Mouse (Mus musculus) heart, postnatal 0 days (tissue): ENCODE measurements at regions not wholly inside any gene's neighbourhood (a gene's known extent, or its start where the extent isn't known, plus 50 kb on each side); places are given as distances from the start of the nearest gene placed in this dataset.

ENCODE experiments used
- ATAC-seq: fragments of 200-750 bp; cut with Nextera tagmentation; 2 replicates; pipeline ENCODE4 v1.8.0; 2017; ENCODE audit warnings: low read depth, moderate number of reproducible peaks, moderate library complexity; ENCODE audit not compliant: insufficient read depth
- DNase-seq: peaks from one replicate; pipeline ENCODE4 v3.0.0-alpha.2; 2016; ENCODE audit warnings: low spot score
- H3K27ac ChIP-seq: fragments of 300-500 bp; sonication (generic); 2 replicates; pipeline ENCODE4 v1.5.1; 2014; ENCODE audit warnings: low read depth, mild to moderate bottlenecking
- H3K27me3 ChIP-seq: fragments of 300-500 bp; sonication (generic); 2 replicates; pipeline ENCODE4 v1.6.1; 2014; ENCODE audit warnings: low read length, mixed read lengths; ENCODE audit not compliant: control insufficient read depth, insufficient read depth
- H3K36me3 ChIP-seq: fragments of 300-500 bp; sonication (generic); replicated peaks from 2 replicates; pipeline ENCODE4 v1.6.1; 2014; ENCODE audit warnings: low read length, mixed read lengths; ENCODE audit not compliant: control insufficient read depth, insufficient read depth
- H3K4me1 ChIP-seq: fragments of 300-500 bp; sonication (generic); 2 replicates; pipeline ENCODE4 v1.6.1; 2014; ENCODE audit warnings: antibody characterized with exemption; ENCODE audit not compliant: control insufficient read depth, insufficient read depth
- H3K4me2 ChIP-seq: fragments of 300-500 bp; sonication (generic); 2 replicates; pipeline ENCODE4 v1.6.1; 2014; ENCODE audit warnings: low read depth, mild to moderate bottlenecking, low read length, moderate library complexity
- H3K4me3 ChIP-seq: fragments of 300-500 bp; sonication (generic); 2 replicates; pipeline ENCODE4 v1.5.1; 2014; ENCODE audit warnings: low read depth, low read length
- H3K9ac ChIP-seq: fragments of 300-500 bp; sonication (generic); replicated peaks from 2 replicates; pipeline ENCODE4 v1.6.1; 2014; ENCODE audit warnings: low read depth, low read length, mixed read lengths
- H3K9me3 ChIP-seq: fragments of 300-500 bp; sonication (generic); replicated peaks from 2 replicates; pipeline ENCODE4 v1.6.1; 2016; ENCODE audit warnings: low read length; ENCODE audit not compliant: control insufficient read depth
- CTCF ChIP-seq: IDR thresholded peaks from 2 replicates; pipeline ENCODE4 v1.5.1; 2016; ENCODE audit warnings: antibody characterized with exemption, control low read depth, low read depth
- EP300 ChIP-seq: IDR thresholded peaks from 2 replicates; pipeline ENCODE4 v1.6.1; 2016; ENCODE audit warnings: antibody characterized with exemption, low read depth
- WGBS: fragments of 180-500 bp; shearing (Covaris S2); extraction: QIAGEN DNeasy Blood & Tissue Kit; methylation state at CpG from one replicate; pipeline ENCODE4 v1.1.7; 2014; 5-methylcytosine and 5-hydroxymethylcytosine counted together

- H3K36me3 ChIP-seq, result no peaks in the 10 kb centered on the region
- 63% methylated on average over 2 of the region's 2 CpGs for WGBS
- no peaks in the 10 kb centered on the region for H3K4me1 ChIP-seq
- H3K27me3 ChIP-seq, result no peaks in the 10 kb centered on the region
- H3K4me3 ChIP-seq, result no peak overlapping the region
- H3K27ac ChIP-seq, result no peak overlapping the region
- H3K9me3 ChIP-seq, result no peaks in the 10 kb centered on the region
- H3K4me2 ChIP-seq, result no peak overlapping the region
- no peak for DNase-seq
- ATAC-seq, result no peak
- no peak for TF ChIP-seq CTCF
- TF ChIP-seq EP300, result no peak
- no peak overlapping the region for H3K9ac ChIP-seq
These were observed 96.8 kb downstream of the Btbd35f7 start for GRCm38 (mm10) chrX:5765702-5766101.

- no peaks in the 10 kb centered on the region for H3K9me3 ChIP-seq
- H3K9ac ChIP-seq, result no peak overlapping the region
- TF ChIP-seq CTCF, result no peak
- no peak for TF ChIP-seq EP300
- H3K27ac ChIP-seq, result no peak overlapping the region
- no peak overlapping the region for H3K4me2 ChIP-seq
- no peaks in the 10 kb centered on the region for H3K36me3 ChIP-seq
- WGBS, result 56% methylated on average over 2 of the region's 2 CpGs
- no peak overlapping the region for H3K4me3 ChIP-seq
- DNase-seq (no peak), ATAC-seq (no peak)
- H3K4me1 ChIP-seq, result no peaks in the 10 kb centered on the region
- no peaks in the 10 kb centered on the region for H3K27me3 ChIP-seq
These were observed 129.6 kb downstream of the Btbd35f7 start for GRCm38 (mm10) chrX:5798433-5798832.

GRCm38 (mm10) chrX:5798902-5799301, 130.0 kb downstream of the Btbd35f7 start:
- DNase-seq (no peak), ATAC-seq (no peak)
- Histone ChIP-seq H3K4me2 (no peak overlapping the region), H3K4me3 (no peak overlapping the region), H3K4me1 (no peaks in the 10 kb centered on the region), H3K9ac (no peak overlapping the region), H3K9me3 (no peaks in the 10 kb centered on the region), H3K36me3 (no peaks in the 10 kb centered on the region), H3K27me3 (no peaks in the 10 kb centered on the region), H3K27ac (no peak overlapping the region)
- TF ChIP-seq EP300 (no peak), CTCF (no peak)
- WGBS, result 67% methylated on average over 1 of the region's 1 CpGs

- no peak for ATAC-seq
These were observed 134.3 kb downstream of the Btbd35f7 start for GRCm38 (mm10) chrX:5803181-5803580.

More at GRCm38 (mm10) chrX:5803181-5803580, 134.3 kb downstream of the Btbd35f7 start:
- Histone ChIP-seq H3K4me2 (no peak overlapping the region), H3K36me3 (no peaks in the 10 kb centered on the region), H3K4me3 (no peak overlapping the region), H3K9ac (no peak overlapping the region), H3K9me3 (no peaks in the 10 kb centered on the region), H3K27me3 (no peaks in the 10 kb centered on the region), H3K27ac (no peak overlapping the region), H3K4me1 (no peaks in the 10 kb centered on the region)
- WGBS, result 50% methylated on average over 1 of the region's 1 CpGs
- DNase-seq, result no peak
- TF ChIP-seq EP300, result no peak
- peak; percentile 27; the same call in 1 of the 2 replicates for TF ChIP-seq CTCF
